Mouse (Mus musculus) regulatory T cell (primary cell): ENCODE results near the gene Ttll7.

Experiments used
- in situ Hi-C: fragments of 300-600 bp; cut with MboI, MseI; formaldehyde crosslinking; loops from one replicate; pipeline ENCODE4 v1.15.1; 2025; ENCODE audit warnings: high pct_unique_total_duplicates

Gene Ttll7

GRCm38 (mm10) chr3:146993834-146994669 is 141.9 kb downstream of the Ttll7 start:
- in situ Hi-C loops = no loop called here

GRCm38 (mm10) chr3:146994670-146995415 is 142.7 kb downstream of the Ttll7 start:
- in situ Hi-C loops = no loop called here

GRCm38 (mm10) chr3:146999148-146999547 is 147.0 kb downstream of the Ttll7 start:
- in situ Hi-C loops = no loop called here

GRCm38 (mm10) chr3:147000963-147001362 is 148.8 kb downstream of the Ttll7 start:
- in situ Hi-C loops = no loop called here

GRCm38 (mm10) chr3:147001557-147001956 is 149.4 kb downstream of the Ttll7 start:
- in situ Hi-C loops = no loop called here

- in situ Hi-C loops = no loop called here
Measured at GRCm38 (mm10) chr3:147016506-147016905, 164.3 kb downstream of the Ttll7 start.

GRCm38 (mm10) chr3:147019506-147019905 is 167.3 kb downstream of the Ttll7 start:
- in situ Hi-C loops = no loop called here

- in situ Hi-C loops = no loop called here
Measured at GRCm38 (mm10) chr3:147026248-147026647, 174.1 kb downstream of the Ttll7 start.

GRCm38 (mm10) chr3:147028382-147028781 is 176.2 kb downstream of the Ttll7 start:
- in situ Hi-C loops = no loop called here

GRCm38 (mm10) chr3:147029718-147030117 is 177.6 kb downstream of the Ttll7 start:
- in situ Hi-C loops = no loop called here

- in situ Hi-C loops = no loop called here
Measured at GRCm38 (mm10) chr3:147030266-147030880, 178.2 kb downstream of the Ttll7 start.
